Mouse (Mus musculus) gastrocnemius, adult 18-20 months (tissue): ENCODE measurements around the gene Zdhhc14. TPM values are rescaled to one million over a fixed set of nuclear protein-coding genes. Genes with fewer than 3 reads are reported as not detected.
"Not testable (repeated sequence)": the region's sequence is repeated elsewhere in the genome, so short reads cannot be mapped to it uniquely, and the experiment has no call there.

Experiments used
- DNase-seq: peaks from one replicate; pipeline ENCODE4 v3.0.0; 2021; ENCODE audit warnings: low spot score
- total RNA-seq, 2 experiments: library from RNA; stranded (reverse); gene quantifications; 2 replicates each; pipeline ENCODE4 v1.2.3; 2021

The Zdhhc14 gene
- total RNA-seq, 2 experiments from 2014 or later, result 3.9 to 5.0 TPM

- DNase-seq, result no peak
These were observed 108.2 kb downstream of the Zdhhc14 start for GRCm38 (mm10) chr17:5600505-5601027.

- no peak for DNase-seq
These were observed 109.6 kb downstream of the Zdhhc14 start for GRCm38 (mm10) chr17:5601953-5602352.

GRCm38 (mm10) chr17:5606151-5606591 lies 113.8 kb downstream of the Zdhhc14 start:
- no peak for DNase-seq

GRCm38 (mm10) chr17:5607352-5607751 lies 115.0 kb downstream of the Zdhhc14 start:
- no peak for DNase-seq

GRCm38 (mm10) chr17:5609875-5610552 lies 117.7 kb downstream of the Zdhhc14 start:
- no peak for DNase-seq

- no peak for DNase-seq
These were observed 119.9 kb downstream of the Zdhhc14 start for GRCm38 (mm10) chr17:5612236-5612635.

- peak; percentile 36 for DNase-seq
These were observed 122.5 kb downstream of the Zdhhc14 start for GRCm38 (mm10) chr17:5614771-5615318.

GRCm38 (mm10) chr17:5621626-5622591 lies 129.6 kb downstream of the Zdhhc14 start:
- no peak for DNase-seq

GRCm38 (mm10) chr17:5622764-5623163 lies 130.4 kb downstream of the Zdhhc14 start:
- DNase-seq, result no peak

GRCm38 (mm10) chr17:5623181-5623580 lies 130.8 kb downstream of the Zdhhc14 start:
- no peak for DNase-seq

- not testable (repeated sequence) for DNase-seq
These were observed 132.5 kb downstream of the Zdhhc14 start for GRCm38 (mm10) chr17:5624815-5625214.

GRCm38 (mm10) chr17:5626402-5626801 lies 134.0 kb downstream of the Zdhhc14 start:
- no peak for DNase-seq

GRCm38 (mm10) chr17:5627664-5628063 lies 135.3 kb downstream of the Zdhhc14 start:
- DNase-seq, result peak; percentile 22

GRCm38 (mm10) chr17:5629651-5630050 lies 137.3 kb downstream of the Zdhhc14 start:
- DNase-seq, result no peak

GRCm38 (mm10) chr17:5635254-5635653 lies 142.9 kb downstream of the Zdhhc14 start:
- DNase-seq, result no peak

- DNase-seq, result no peak
These were observed 149.1 kb downstream of the Zdhhc14 start for GRCm38 (mm10) chr17:5641436-5641835.

GRCm38 (mm10) chr17:5642918-5643721 lies 150.8 kb downstream of the Zdhhc14 start:
- DNase-seq, result peak; percentile 74

- no peak for DNase-seq
These were observed 157.8 kb downstream of the Zdhhc14 start for GRCm38 (mm10) chr17:5650124-5650523.

GRCm38 (mm10) chr17:5650642-5651041 lies 158.3 kb downstream of the Zdhhc14 start:
- DNase-seq, result no peak

GRCm38 (mm10) chr17:5651551-5651950 lies 159.2 kb downstream of the Zdhhc14 start:
- DNase-seq, result no peak

- peak; percentile 18 for DNase-seq
These were observed 161.6 kb downstream of the Zdhhc14 start for GRCm38 (mm10) chr17:5653981-5654380.
